In genomic region chr2:59042616-59043015, GRCm38 (mm10) we compare ENCODE assay signal across 11 mouse cellular contexts.
DNase-seq lines count a peak whose midpoint lies in the region; ATAC-seq and TF ChIP-seq lines count a peak whose summit lies in the region.
"Had no signal": no experiment of that assay in that cellular context is flagged by ENCODE, and none has a peak within 500 bp of the region (broad histone marks: within the 10 kb centered on the region; RNA-seq: fewer than 3 reads in every experiment).

No protein-coding gene starts in this region.

- H3K4me3 ChIP-seq in heart, embryonic 14.5 days (ENCODE audit: control insufficient read depth in 1 of 2, insufficient read depth in 1 of 2, low read depth in 1 of 2, low read length in 2 of 2) = no peak overlapping the region
- H3K4me3 ChIP-seq in heart, embryonic 10.5 days = no peak overlapping the region
- no peak overlapping the region for H3K4me3 ChIP-seq in stomach, postnatal 0 days (ENCODE audit: low read depth, low read length)

- H3K9me3 ChIP-seq in heart, embryonic 14.5 days (ENCODE audit: control insufficient read depth, low read length) = no peaks in the 10 kb centered on the region
- no peaks in the 10 kb centered on the region for H3K9me3 ChIP-seq in heart, embryonic 10.5 days
- no peaks in the 10 kb centered on the region for H3K9me3 ChIP-seq in stomach, postnatal 0 days (ENCODE audit: control insufficient read depth, low read length)

- H3K4me1 ChIP-seq in heart, embryonic 14.5 days (ENCODE audit: control insufficient read depth in 2 of 2, insufficient read depth in 2 of 2, low read length in 2 of 2) = peaks cover 13 to 15% of the 10 kb centered on the region in 2 experiments
- peaks cover 17% of the 10 kb centered on the region for H3K4me1 ChIP-seq in heart, embryonic 10.5 days
- H3K4me1 ChIP-seq in stomach, postnatal 0 days (replicated peaks; ENCODE audit: control insufficient read depth, insufficient read depth) = no peaks in the 10 kb centered on the region

- no peak for TF ChIP-seq EP300 in stomach, postnatal 0 days (optimal IDR thresholded peaks at IDR 0.05)

- H3K36me3 ChIP-seq in heart, embryonic 14.5 days (ENCODE audit: control insufficient read depth, insufficient read depth, low read length) = no peaks in the 10 kb centered on the region
- no peaks in the 10 kb centered on the region for H3K36me3 ChIP-seq in heart, embryonic 10.5 days
- no peaks in the 10 kb centered on the region for H3K36me3 ChIP-seq in stomach, postnatal 0 days (ENCODE audit: control insufficient read depth, insufficient read depth, low read length)

- no peak overlapping the region for H3K27ac ChIP-seq in heart, embryonic 14.5 days (replicated peaks in 1 of 2; ENCODE audit: control insufficient read depth in 1 of 2, insufficient read depth in 1 of 2, low read depth in 2 of 2, low read length in 2 of 2)
- H3K27ac ChIP-seq in heart, embryonic 10.5 days = no peak overlapping the region
- no peak overlapping the region for H3K27ac ChIP-seq in stomach, postnatal 0 days (replicated peaks)

- H3K9ac ChIP-seq in heart, embryonic 14.5 days (ENCODE audit: low read length) = no peak overlapping the region
- no peak overlapping the region for H3K9ac ChIP-seq in stomach, postnatal 0 days (ENCODE audit: low read length)

- H3K27me3 ChIP-seq in heart, embryonic 14.5 days (ENCODE audit: control insufficient read depth, insufficient read depth, low read length) = no peaks in the 10 kb centered on the region
- H3K27me3 ChIP-seq in heart, embryonic 10.5 days (ENCODE audit: insufficient read depth, poor library complexity, severe bottlenecking) = no peaks in the 10 kb centered on the region
- H3K27me3 ChIP-seq in stomach, postnatal 0 days (ENCODE audit: control insufficient read depth, insufficient read depth, low read length) = no peaks in the 10 kb centered on the region

- ATAC-seq in heart, embryonic 14.5 days (ENCODE audit: insufficient number of reproducible peaks, insufficient read depth, low FRiP score, low read depth) = peak; percentile 13; the same call in 1 of the 2 replicates
- ATAC-seq in stomach, postnatal 0 days (ENCODE audit: low FRiP score, low TSS enrichment) = 0 out of 2 replicates have a peak, but pooled peaks have one; percentile 26
- no peak for ATAC-seq in granulocyte monocyte progenitor cell, adult 5-6 weeks (replicated peaks; ENCODE audit: poor library complexity, severe bottlenecking)

- peak overlapping the region; percentile 30; the same call in 1 of the 2 replicates for H3K4me2 ChIP-seq in heart, embryonic 14.5 days (ENCODE audit: low read length)
- H3K4me2 ChIP-seq in stomach, postnatal 0 days (replicated peaks; ENCODE audit: low read depth) = no peak overlapping the region

- WGBS in heart, embryonic 14.5 days = 26% methylated on average over 13 of the region's 13 CpGs
- 29% methylated on average over 13 of the region's 13 CpGs for WGBS in heart, embryonic 10.5 days
- WGBS in stomach, postnatal 0 days = 46% methylated on average over 13 of the region's 13 CpGs

- DNase-seq in heart, embryonic 10.5 days (ENCODE audit: low spot score) = no peak
- DNase-seq in lung, postnatal 4 days = peak; percentile 8 to 21
- DNase-seq in lung, postnatal 25 days (ENCODE audit: low spot score) = no peak
- peak; percentile 69 for DNase-seq in brain, adult 2 months (ENCODE audit: low read depth, low spot score)
- DNase-seq in stomach, postnatal 0 days (ENCODE audit: low spot score) = peak; percentile 22
- no peak for DNase-seq in cerebellum, adult 8-10 months
- DNase-seq: embryo, embryonic 11 days; kidney, postnatal 25 days; thymus, adult 2 months had no signal

- TF ChIP-seq CTCF in stomach, postnatal 0 days (IDR thresholded peaks at IDR 0.05; ENCODE audit: low read depth) = no peak

Comparison
In these comparisons a context has a peak if more than half of its experiments do, and no peak if none do; other contexts are left out.
1. DNase-seq: peak in lung, postnatal 4 days (2 of 2), brain, adult 2 months (single experiment) and stomach, postnatal 0 days (single experiment); none in heart, embryonic 10.5 days (single experiment), lung, postnatal 25 days (single experiment) and cerebellum, adult 8-10 months (single experiment).